Mouse (Mus musculus) lung, embryonic 14.5 days (tissue): ENCODE measurements around the gene Unc13c. TPM values are rescaled to one million over a fixed set of nuclear protein-coding genes. Genes with fewer than 3 reads are reported as not detected.

Experiments used
- ATAC-seq: fragments of 200-750 bp; cut with Nextera tagmentation; 2 replicates; pipeline ENCODE4 v1.8.0; 2017; ENCODE audit warnings: mild to moderate bottlenecking, moderate TSS enrichment, moderate library complexity; ENCODE audit not compliant: insufficient read depth
- DNase-seq: peaks from one replicate; pipeline ENCODE4 v3.0.0-alpha.2; 2015
- H3K27ac ChIP-seq: fragments of 300-500 bp; sonication (generic); 2 replicates; pipeline ENCODE4 v1.5.1; 2014; ENCODE audit warnings: low read depth, mild to moderate bottlenecking, moderate library complexity
- H3K27me3 ChIP-seq: fragments of 300-500 bp; sonication (generic); 2 replicates; pipeline ENCODE4 v1.6.1; 2014; ENCODE audit warnings: low read length, control low read depth; ENCODE audit not compliant: insufficient read depth
- H3K36me3 ChIP-seq: fragments of 300-500 bp; sonication (generic); 2 replicates; pipeline ENCODE4 v1.6.1; 2014; ENCODE audit warnings: control low read depth; ENCODE audit not compliant: insufficient read depth
- H3K4me1 ChIP-seq: fragments of 300-500 bp; sonication (generic); 2 replicates; pipeline ENCODE4 v1.6.1; 2014; ENCODE audit warnings: antibody characterized with exemption, control low read depth; ENCODE audit not compliant: insufficient read depth
- H3K4me2 ChIP-seq: fragments of 300-500 bp; sonication (generic); 2 replicates; pipeline ENCODE4 v1.6.1; 2014; ENCODE audit warnings: mild to moderate bottlenecking
- H3K4me3 ChIP-seq: fragments of 300-500 bp; sonication (generic); 2 replicates; pipeline ENCODE4 v1.5.1; 2014; ENCODE audit warnings: low read depth, low read length
- H3K9ac ChIP-seq: fragments of 300-500 bp; sonication (generic); 2 replicates; pipeline ENCODE4 v1.6.1; 2014
- H3K9me3 ChIP-seq: fragments of 300-500 bp; sonication (generic); 2 replicates; pipeline ENCODE4 v1.6.1; 2016; ENCODE audit warnings: low read depth, low read length, control low read depth
- CTCF ChIP-seq: IDR thresholded peaks from 2 replicates; pipeline ENCODE4 v1.5.1; 2016; ENCODE audit warnings: antibody characterized with exemption, low read depth
- WGBS: fragments of 180-500 bp; shearing (Covaris S2); extraction: QIAGEN DNeasy Blood & Tissue Kit; methylation state at CpG from one replicate; pipeline ENCODE4 v1.1.7; 2014; 5-methylcytosine and 5-hydroxymethylcytosine counted together
- polyA plus RNA-seq: library from polyadenylated mRNA; unstranded; fragments of >200 nt; fragmentation: Nextera tagmentation; extraction: Ambion mirVana; gene quantifications from 2 replicates; pipeline ENCODE4 v1.2.1, GENCODE M21; 2014

Gene Unc13c
- 0.18 and 0.34 TPM in 2 replicates for polyA plus RNA-seq

DNA sequence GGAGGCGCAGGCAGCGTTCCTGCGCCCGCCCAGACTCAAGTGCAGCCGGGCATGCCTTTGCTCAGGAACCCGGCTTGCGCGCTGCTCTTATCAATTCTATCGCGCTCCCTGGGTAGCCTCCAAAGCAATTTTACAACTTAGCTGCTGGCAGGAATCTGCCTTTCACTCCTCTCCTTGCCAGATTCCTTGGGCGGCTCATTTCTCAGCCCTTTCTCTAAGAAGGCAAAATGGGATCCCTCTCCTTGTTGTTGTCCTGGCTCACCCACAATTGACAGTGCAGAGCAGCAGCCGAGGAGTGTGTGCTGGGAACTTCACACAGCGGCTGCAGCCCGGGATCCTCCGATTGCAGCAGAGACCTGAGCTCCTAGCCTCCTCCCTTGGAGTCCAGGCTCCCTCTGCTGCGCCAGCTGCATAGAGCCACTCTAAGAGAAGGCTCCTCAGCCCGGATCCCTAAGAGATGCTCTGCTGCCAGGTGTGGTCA, at the start of gene Unc13c:
Gene Unc13c, minus strand, starts transcription at position 326 of the 481 bp plus-strand sequence.
- Histone ChIP-seq H3K9ac (no peak within 1 kb of the TSS; the same call in none of the 2 replicates), H3K27me3 (peaks cover 13% of the 10 kb centered on the region; the same call in 1 of the 2 replicates), H3K4me3 (peak within 1 kb of the TSS; percentile 25), H3K4me1 (no peaks in the 10 kb centered on the region), H3K4me2 (peak within 1 kb of the TSS; percentile 60), H3K9me3 (no peaks in the 10 kb centered on the region), H3K36me3 (no peaks in the 10 kb centered on the region), H3K27ac (no peak within 1 kb of the TSS)
- under 1% methylated on average over 17 of the region's 17 CpGs for WGBS
- DNase-seq (peak; percentile 64), ATAC-seq (peak; percentile 77)
- peak; percentile 33 for TF ChIP-seq CTCF

DNA sequence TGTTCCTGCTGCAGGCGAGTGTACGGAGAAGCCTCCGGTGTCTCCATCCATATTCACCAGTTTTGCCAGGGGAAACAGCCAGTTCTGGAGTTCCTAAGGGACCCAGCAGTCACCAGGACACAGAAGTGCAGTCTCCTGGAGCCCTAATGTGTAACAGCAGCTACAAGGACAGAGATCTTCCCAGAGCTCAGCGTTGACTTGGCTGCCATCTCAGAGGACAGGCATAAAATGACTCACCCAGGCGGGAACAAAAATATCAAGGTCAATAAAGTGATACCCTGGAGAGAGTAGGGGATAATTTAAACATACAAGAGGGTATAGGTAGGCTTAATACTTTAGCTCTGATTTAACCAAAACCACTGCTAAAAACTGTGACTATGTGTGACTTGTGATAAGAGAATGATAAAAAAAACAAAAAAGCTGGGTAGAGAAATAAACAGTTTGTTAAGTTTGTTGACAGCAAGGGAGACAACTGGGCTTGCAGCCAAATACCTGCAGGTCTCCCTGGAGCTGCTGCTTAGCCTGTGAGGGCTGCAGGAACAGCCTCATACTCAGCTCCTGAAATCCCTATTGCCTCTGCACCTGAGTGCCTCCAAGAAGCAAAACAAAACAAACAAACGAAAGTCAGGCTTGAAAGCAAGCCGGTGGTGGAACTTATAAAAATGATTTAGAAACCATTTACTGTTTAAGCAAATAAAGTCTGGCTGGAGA, 39.4 kb upstream of the Unc13c start:
- Histone ChIP-seq H3K36me3 (no peaks in the 10 kb centered on the region), H3K4me3 (no peak overlapping the region), H3K4me1 (no peaks in the 10 kb centered on the region), H3K27me3 (no peaks in the 10 kb centered on the region), H3K4me2 (no peak overlapping the region), H3K9ac (no peak overlapping the region), H3K9me3 (no peaks in the 10 kb centered on the region), H3K27ac (no peak overlapping the region)
- no peak for ATAC-seq
- TF ChIP-seq CTCF = no peak
- no peak for DNase-seq
- WGBS = 54% methylated on average over 7 of the region's 7 CpGs

DNA sequence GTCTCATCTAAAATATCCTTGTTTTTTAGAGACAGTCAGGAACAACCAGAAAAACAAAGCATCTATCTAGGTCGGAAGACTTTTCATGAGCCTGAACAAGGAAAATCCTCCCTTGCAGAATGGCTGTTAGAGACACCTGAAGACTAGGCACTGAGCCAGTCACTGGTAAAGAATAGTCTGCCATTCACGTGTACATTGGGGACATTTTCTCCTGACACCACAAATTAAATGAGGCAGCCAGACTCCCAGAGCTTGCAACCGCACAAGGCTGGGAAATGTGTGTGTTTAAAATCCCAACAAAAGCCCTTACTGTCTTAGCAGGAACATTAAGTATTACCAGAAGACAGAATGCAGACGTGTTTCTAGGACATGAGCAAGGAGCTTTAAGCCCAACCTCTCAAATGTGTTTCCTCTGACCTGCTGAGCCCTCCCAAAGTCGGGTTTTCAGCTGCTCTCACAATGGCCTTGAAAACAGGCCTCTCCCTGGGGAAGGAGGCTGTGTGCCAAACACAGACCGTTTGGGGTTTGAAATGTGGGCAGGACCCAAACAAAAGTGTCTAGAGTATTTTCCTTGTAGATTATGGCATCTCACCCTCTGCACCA, 33.7 kb upstream of the Unc13c start:
- Histone ChIP-seq H3K4me1 (no peaks in the 10 kb centered on the region), H3K27me3 (no peaks in the 10 kb centered on the region), H3K4me2 (no peak overlapping the region), H3K27ac (no peak overlapping the region), H3K9ac (no peak overlapping the region), H3K4me3 (no peak overlapping the region), H3K9me3 (no peaks in the 10 kb centered on the region), H3K36me3 (no peaks in the 10 kb centered on the region)
- WGBS = 37% methylated on average over 6 of the region's 6 CpGs
- ATAC-seq (no peak), DNase-seq (no peak)
- TF ChIP-seq CTCF = no peak

DNA sequence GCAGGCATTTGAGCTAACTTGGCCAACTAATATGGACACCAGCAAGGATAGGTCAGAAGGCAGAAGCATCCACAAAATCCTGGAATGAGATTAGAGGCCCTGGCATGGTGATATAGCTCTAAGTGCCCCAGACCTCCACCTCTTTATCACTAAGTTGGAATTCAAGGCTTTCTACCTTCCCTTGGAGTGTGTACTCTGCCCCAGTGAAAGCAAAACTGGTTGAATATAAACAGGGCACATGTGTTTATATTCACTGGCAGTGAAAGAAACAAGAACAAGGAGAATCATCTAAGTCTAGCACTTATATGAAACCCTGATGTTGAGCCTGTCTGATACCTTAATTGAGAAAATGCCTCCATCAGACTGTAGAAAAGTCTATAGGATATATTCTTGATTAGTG, 19.3 kb upstream of the Unc13c start:
- H3K27me3 ChIP-seq = no peaks in the 10 kb centered on the region
- H3K4me1 ChIP-seq = no peaks in the 10 kb centered on the region
- no peak overlapping the region for H3K27ac ChIP-seq
- no peaks in the 10 kb centered on the region for H3K36me3 ChIP-seq
- H3K9ac ChIP-seq = no peak overlapping the region
- no peak for TF ChIP-seq CTCF
- ATAC-seq (no peak), DNase-seq (no peak)
- no peak overlapping the region for H3K4me2 ChIP-seq
- no peak overlapping the region for H3K4me3 ChIP-seq
- H3K9me3 ChIP-seq = peaks cover 3% of the 10 kb centered on the region; the same call in 1 of the 2 replicates

DNA sequence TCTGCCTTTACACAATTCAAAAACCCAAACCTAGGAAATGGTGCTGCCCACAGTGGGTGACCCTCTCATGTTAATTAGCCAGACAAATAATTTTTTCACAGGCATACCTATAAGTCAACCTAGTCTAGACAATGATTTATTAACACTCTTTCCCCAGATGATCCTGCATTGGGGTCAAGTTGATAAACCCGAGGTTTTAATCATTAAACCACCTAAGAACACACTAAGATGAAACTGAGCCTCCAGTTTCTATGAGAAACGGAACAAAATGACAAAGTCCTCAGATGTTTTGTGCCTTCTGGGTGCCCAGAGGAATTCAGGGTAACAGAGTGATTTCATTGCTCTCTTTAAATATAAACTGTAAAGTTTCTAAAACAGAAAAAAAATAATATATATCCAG, 18.5 kb upstream of the Unc13c start:
- peaks cover 3% of the 10 kb centered on the region; the same call in 1 of the 2 replicates for H3K9me3 ChIP-seq
- DNase-seq = no peak
- ATAC-seq = no peak
- H3K36me3 ChIP-seq = no peaks in the 10 kb centered on the region
- H3K4me1 ChIP-seq = no peaks in the 10 kb centered on the region
- no peak for TF ChIP-seq CTCF
- no peak overlapping the region for H3K9ac ChIP-seq
- no peak overlapping the region for H3K27ac ChIP-seq
- WGBS = 56% methylated on average over 2 of the region's 2 CpGs
- no peak overlapping the region for H3K4me2 ChIP-seq
- H3K27me3 ChIP-seq = no peaks in the 10 kb centered on the region
- no peak overlapping the region for H3K4me3 ChIP-seq

DNA sequence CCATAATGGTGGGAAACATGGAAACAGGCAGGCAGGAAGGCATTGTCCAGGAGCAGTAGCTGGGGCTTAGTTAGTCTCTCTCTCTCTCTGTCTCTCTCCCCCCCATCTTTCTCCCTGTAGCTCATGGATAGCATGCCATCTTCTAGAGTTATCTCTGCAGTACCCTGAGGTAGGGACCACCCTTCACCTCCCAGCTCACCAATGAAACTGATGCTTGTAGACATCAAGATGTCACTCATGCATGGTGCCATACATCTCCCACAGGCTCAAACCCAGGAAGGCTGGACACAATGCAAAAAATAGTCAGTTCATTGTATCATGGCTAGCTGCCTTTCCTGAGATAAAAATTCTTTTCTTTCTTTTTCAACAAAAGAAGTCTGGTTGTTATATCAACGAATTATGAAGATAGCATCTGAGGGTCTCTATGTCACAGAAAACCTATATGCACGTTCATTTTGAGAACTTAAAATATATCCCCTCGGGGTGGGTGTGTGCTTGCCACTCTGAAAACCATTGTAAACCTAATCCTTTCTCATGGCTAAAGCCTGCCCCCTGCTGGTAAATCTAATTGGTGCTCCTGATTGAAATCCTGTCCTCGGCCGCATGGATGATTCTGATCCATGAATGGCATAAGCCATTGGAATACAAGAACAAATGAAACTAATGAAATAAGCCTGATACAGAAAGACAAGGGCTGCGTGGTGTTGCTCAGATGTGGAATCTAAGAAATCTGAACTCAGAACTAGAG, 14.0 kb upstream of the Unc13c start:
- TF ChIP-seq CTCF = peak; percentile 83
- ATAC-seq (no peak; the same call in 1 of the 2 replicates), DNase-seq (peak; percentile 90)
- no peaks in the 10 kb centered on the region for H3K9me3 ChIP-seq
- no peak overlapping the region for H3K4me2 ChIP-seq
- no peaks in the 10 kb centered on the region for H3K36me3 ChIP-seq
- no peaks in the 10 kb centered on the region for H3K4me1 ChIP-seq
- no peaks in the 10 kb centered on the region for H3K27me3 ChIP-seq
- 12% methylated on average over 6 of the region's 6 CpGs for WGBS
- H3K27ac ChIP-seq = no peak overlapping the region
- H3K4me3 ChIP-seq = no peak overlapping the region
- no peak overlapping the region for H3K9ac ChIP-seq

DNA sequence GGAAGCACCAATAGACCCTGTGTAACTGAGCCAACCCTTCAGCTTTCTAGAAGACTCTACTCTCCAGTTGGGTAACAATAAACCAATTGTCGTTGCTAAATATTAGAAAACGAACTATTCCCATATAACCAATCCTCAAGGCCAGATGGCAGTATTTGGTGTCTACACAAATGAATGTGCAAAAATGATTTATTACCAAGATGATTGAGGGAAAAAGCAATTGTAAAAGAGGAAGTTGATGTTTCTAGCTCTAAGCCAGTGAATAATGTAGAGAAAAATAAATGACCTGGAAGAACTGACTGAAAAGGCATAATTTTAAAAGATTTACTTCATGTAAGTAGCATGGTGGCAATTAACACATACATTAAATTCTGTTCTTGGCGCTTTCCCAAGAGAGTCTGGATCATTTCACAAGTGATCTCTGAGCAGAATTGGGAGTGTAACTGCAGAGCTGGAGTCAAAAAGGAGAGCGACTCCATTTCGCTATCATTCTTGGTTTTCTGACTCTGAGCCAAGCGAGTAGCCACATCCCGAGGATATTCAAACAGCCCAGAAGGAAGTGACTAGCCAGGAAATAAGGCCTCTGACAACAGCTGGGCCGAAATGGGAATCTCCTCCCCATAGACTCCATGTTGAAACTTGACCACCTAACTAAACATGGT, 3.7 kb upstream of the Unc13c start:
- Histone ChIP-seq H3K36me3 (no peaks in the 10 kb centered on the region), H3K9me3 (no peaks in the 10 kb centered on the region), H3K9ac (no peak overlapping the region), H3K27me3 (peaks cover 13% of the 10 kb centered on the region; the same call in 1 of the 2 replicates), H3K4me1 (no peaks in the 10 kb centered on the region), H3K27ac (no peak overlapping the region), H3K4me2 (no peak overlapping the region), H3K4me3 (no peak overlapping the region)
- ATAC-seq (no peak), DNase-seq (peak; percentile 51)
- 56% methylated on average over 8 of the region's 8 CpGs for WGBS
- TF ChIP-seq CTCF = no peak
